Mouse (Mus musculus) testis, adult 2 months (tissue): ENCODE data around the gene Ncapg2.

Source experiments
- CTCF ChIP-seq: fragments of 200-500 bp; IDR thresholded peaks from 2 replicates; pipeline ENCODE4 v1.5.1; 2012; ENCODE audit warnings: low read depth, mild to moderate bottlenecking, inconsistent platforms, low read length, moderate library complexity; ENCODE audit not compliant: control insufficient read depth, insufficient read depth, insufficient replicate concordance
- POLR2A ChIP-seq: fragments of 200-500 bp; IDR thresholded peaks from 2 replicates; pipeline ENCODE4 v1.6.1; 2012; ENCODE audit warnings: low read depth, mild to moderate bottlenecking, inconsistent platforms, low read length, moderate library complexity; ENCODE audit not compliant: control insufficient read depth

- no peak for TF ChIP-seq POLR2A
- no peak for TF ChIP-seq CTCF
These were observed 36.3 kb upstream of the Ncapg2 start for GRCm38 (mm10) chr12:116368857-116369256.
